Mouse (Mus musculus): ENCODE measurements around the gene Krtcap3.

DNA sequence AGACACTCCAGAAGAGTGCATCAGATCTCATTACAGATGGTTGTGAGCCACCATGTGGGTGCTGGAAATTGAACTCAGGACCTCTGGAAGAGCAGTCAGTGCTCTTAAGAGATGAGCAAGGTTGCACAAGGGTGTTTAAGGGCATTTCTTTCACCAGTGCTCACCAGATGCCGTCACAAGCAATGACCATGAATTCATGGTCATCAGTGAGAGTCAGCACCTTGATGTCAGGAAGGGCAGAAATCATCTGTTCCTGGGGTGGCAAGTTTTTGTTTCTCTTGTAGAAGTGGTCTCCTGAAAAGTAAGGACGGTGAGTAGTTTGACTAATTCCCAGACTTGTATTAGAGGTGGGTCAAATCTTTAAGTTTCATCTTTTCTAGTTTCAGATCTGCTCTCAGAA is 47.6 kb upstream of the Krtcap3 start:
- TF ChIP-seq CTCF (IDR thresholded peaks at IDR 0.05; ENCODE audit: control insufficient read depth, insufficient read depth, low read length) (no peak), POLR2A (IDR thresholded peaks at IDR 0.05; ENCODE audit: borderline replicate concordance, control insufficient read depth, low read depth, low read length) (no peak)

Measured in bone marrow, adult 2 months (tissue).